Mouse (Mus musculus): ENCODE results near the gene Madcam1.

The Madcam1 gene

DNA sequence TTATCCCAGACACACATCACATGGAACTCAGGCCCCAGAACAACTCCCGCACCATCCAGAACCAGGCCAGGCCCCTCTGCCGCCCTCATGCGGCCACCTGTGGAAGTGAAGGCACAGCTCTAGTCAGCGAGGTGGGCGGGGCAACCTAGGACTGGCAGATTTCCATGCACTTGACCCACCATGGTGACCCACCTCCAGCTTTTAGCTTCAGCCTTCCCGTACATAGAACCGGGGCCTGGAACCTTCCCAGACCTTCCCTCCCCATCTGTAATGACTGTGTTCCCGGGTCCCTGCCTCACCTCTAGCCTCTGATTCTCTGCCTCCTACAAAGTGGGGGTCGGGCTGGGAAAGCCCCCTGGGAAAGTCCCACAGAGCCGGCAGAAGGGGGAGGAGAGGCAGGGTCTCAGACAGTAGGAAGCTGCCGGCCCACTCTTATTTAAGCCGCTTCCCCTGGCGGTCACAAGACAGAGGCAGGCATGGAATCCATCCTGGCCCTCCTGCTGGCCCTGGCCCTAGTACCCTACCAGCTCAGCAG lies at the start of gene Madcam1:
Gene Madcam1, plus strand, starts transcription at position 429 of the 535 bp plus-strand sequence.
- in situ Hi-C loops (cut with MboI; ENCODE audit: low sequenced_read_pairs) = no loop called here

GRCm38 (mm10) chr10:79615860-79616259 lies 48.5 kb upstream of the Madcam1 start:
- in situ Hi-C loops (cut with MboI; ENCODE audit: low sequenced_read_pairs) = no loop called here

DNA sequence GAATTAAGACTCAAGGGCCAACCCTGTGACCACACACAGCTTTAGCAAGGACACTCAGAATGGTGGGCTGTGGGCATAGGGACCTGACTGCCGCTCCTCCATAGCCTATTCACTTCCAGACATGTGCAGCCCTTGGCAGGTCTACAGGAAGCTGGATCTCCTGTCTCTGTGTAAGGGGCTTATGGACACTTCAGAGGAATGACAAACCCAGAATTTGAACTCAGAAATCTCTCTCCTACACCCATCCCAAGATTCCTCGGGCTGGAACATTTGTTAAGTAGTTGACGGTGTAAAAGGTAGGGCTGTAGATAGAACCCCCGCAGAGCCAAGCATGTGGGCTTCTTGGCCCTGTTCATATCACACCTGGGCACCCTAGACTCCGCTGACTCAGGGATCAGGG lies 48.0 kb upstream of the Madcam1 start:
- in situ Hi-C loops (cut with MboI; ENCODE audit: low sequenced_read_pairs) = no loop called here

- in situ Hi-C loops (cut with MboI; ENCODE audit: low sequenced_read_pairs) = no loop called here
Measured at GRCm38 (mm10) chr10:79623950-79624349, 40.4 kb upstream of the Madcam1 start.

GRCm38 (mm10) chr10:79625398-79625797 lies 39.0 kb upstream of the Madcam1 start:
- in situ Hi-C loops (cut with MboI; ENCODE audit: low sequenced_read_pairs) = no loop called here

GRCm38 (mm10) chr10:79626156-79626555 lies 38.2 kb upstream of the Madcam1 start:
- in situ Hi-C loops (cut with MboI; ENCODE audit: low sequenced_read_pairs) = no loop called here

DNA sequence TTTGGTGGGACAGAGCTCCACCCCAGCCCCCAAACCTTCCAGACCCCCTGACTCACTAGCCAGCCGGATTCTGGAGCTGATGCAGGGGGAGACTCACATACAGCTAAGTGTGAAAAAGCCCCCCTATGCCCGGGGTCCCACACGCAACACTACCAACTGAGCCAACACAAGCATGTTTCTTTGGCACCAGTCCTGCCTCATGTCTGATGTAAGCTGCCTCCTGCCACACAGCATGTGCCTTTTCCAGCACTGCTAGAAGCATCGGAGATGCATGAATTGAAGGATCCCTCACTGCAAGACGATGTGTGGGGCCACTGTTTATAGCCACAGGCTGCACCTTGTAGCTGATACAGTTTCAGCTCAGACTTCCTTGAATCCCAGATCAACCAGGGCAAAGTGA lies 36.0 kb upstream of the Madcam1 start:
- in situ Hi-C loops (cut with MboI; ENCODE audit: low sequenced_read_pairs) = no loop called here

- in situ Hi-C loops (cut with MboI; ENCODE audit: low sequenced_read_pairs) = no loop called here
Measured at GRCm38 (mm10) chr10:79631432-79631831, 32.9 kb upstream of the Madcam1 start.

DNA sequence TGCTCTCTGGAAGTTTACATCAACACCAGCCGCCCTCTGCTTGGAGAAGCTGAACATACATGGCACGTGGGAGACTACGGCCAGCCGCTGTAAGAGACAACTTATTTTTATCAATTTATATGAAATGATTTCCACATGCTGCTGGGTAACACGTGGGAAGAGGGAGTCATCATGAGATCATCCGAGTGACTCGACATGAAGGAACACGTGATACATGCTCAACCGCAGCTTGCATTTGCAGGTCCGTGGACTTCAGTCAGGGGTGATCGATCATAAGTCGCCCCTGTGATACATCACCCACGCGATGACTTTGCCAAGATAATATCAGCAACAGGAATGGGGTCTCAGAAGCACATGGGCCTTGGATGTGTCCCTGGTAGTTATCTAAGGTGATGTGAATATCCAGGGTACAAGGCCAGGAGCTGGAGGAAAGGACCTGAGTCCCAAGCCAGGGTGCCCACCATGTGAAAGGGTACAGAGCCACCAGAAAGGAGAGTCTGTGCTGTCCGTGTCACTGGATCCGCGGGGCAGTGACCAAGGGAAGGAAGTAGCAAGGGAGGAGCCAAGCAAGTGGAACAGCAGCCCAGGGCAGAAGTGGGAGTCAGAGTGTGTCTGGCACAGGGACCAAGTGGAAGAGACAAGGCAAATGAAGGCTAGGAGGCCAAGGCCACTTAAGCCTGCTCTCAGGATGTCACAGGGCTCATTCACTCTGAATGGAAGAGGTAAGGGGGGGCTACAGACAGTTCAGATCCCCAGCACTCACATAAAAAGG lies 31.2 kb upstream of the Madcam1 start:
- in situ Hi-C loops (cut with MboI; ENCODE audit: low sequenced_read_pairs) = no loop called here

- in situ Hi-C loops (cut with MboI; ENCODE audit: low sequenced_read_pairs) = no loop called here
Measured at GRCm38 (mm10) chr10:79636287-79636686, 28.1 kb upstream of the Madcam1 start.

DNA sequence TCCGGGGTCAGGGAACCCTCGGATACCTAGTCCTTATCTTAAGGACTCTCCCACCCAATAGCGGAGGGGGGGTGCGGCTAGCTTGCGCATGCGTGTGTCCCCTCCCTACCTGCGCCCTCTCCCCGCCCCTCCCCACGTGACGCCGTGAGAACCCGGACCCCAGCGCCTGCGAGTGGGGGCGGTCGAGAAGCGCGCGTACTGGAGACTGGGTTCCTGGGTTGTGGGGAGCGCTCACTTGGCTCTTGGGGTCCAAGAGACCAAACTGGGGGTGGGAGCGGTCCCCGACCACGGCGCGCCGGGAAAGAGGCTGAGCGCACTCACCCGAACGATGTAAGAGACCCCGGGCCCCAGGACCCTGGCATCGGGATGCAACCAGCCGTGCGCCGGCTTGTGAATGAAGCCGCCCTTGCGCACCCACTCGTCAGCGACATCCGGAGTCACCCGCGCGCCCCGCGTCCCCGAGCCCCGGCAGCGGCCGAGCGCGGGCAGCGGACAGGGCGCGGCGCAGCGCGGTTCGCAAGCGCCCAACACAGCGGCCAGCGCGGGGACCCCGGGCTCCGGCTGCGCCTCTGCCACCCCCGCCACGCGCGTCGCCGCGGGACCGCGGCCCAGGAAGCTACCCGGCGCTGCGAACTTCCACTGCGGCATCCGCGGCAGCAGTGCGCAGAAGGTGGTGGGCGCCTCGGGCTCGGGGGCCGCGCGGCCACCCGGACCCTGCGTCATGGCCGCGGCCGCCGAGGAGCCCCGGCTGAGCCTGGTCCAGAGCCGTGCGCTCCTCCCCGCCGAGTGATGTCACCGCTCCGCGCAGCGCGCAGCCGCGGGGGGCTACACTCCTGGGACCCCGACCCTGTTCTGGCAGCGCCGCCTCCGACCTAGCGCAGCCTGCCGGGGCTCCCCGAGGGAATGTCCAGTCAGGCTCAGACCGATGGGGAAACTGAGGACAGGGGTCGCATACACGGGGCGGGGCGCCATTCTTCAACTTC lies 26.9 kb upstream of the Madcam1 start, which contains the start of gene Shc2:
Gene Shc2, minus strand, starts transcription at position 791 of the 983 bp plus-strand sequence.
- in situ Hi-C loops (cut with MboI; ENCODE audit: low sequenced_read_pairs) = no loop called here

- in situ Hi-C loops (cut with MboI; ENCODE audit: low sequenced_read_pairs) = no loop called here
Measured at GRCm38 (mm10) chr10:79638486-79639204, 25.7 kb upstream of the Madcam1 start.

- in situ Hi-C loops (cut with MboI; ENCODE audit: low sequenced_read_pairs) = loop anchor here (10.0 kb wide), 1 partner anchor 51 kb away; no protein-coding TSS in a partner anchor
Measured at GRCm38 (mm10) chr10:79645711-79646110, 18.6 kb upstream of the Madcam1 start, which contains the start of gene Odf3l2. TSS of gene Odf3l2 (minus strand) at chr10:79645738.

DNA sequence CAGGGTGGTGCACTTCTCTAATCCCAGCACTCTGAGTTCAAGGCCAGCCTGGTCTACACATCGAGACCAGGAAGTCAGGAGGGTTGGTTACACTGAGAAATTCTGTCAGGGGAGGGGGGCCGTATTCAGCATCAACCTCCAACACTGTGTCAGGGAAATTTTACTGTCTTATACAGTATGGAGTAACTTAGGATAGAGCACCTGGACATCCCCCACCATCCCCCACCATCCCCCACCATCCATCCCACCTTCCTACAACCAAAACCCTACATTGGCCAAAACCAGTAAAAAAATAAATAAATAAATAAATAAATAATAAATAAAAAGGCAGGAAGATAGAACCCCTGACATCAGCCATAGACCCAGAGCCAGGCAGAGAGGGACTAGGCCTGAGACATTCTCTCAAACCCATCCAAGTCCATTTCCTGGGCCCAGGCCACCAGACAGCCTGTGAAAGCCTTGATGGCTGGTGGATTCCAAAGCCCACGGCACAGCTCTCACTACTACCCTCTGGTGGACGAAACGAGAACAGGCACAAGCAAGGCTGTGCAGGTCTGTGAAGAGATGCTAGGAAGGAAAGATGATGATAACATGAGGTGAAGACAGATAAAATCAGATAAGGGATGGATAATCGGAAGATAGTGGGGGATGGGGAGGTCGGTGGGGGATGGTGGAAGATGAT lies 15.1 kb upstream of the Madcam1 start:
- in situ Hi-C loops (cut with MboI; ENCODE audit: low sequenced_read_pairs) = loop anchor here (10.0 kb wide), 1 partner anchor 54 kb away; no protein-coding TSS in a partner anchor

- in situ Hi-C loops (cut with MboI; ENCODE audit: low sequenced_read_pairs) = no loop called here
Measured at GRCm38 (mm10) chr10:79652789-79653188, 11.6 kb upstream of the Madcam1 start.

- in situ Hi-C loops (cut with MboI; ENCODE audit: low sequenced_read_pairs) = no loop called here
Measured at GRCm38 (mm10) chr10:79654946-79655395, 9.4 kb upstream of the Madcam1 start.

- in situ Hi-C loops (cut with MboI; ENCODE audit: low sequenced_read_pairs) = no loop called here
Measured at GRCm38 (mm10) chr10:79658829-79659228, 5.5 kb upstream of the Madcam1 start.

GRCm38 (mm10) chr10:79660298-79660697 lies 4.1 kb upstream of the Madcam1 start:
- in situ Hi-C loops (cut with MboI; ENCODE audit: low sequenced_read_pairs) = no loop called here

GRCm38 (mm10) chr10:79661861-79662260 lies 2.5 kb upstream of the Madcam1 start:
- in situ Hi-C loops (cut with MboI; ENCODE audit: low sequenced_read_pairs) = no loop called here

- in situ Hi-C loops (cut with MboI; ENCODE audit: low sequenced_read_pairs) = no loop called here
Measured at GRCm38 (mm10) chr10:79665051-79665450, 692 bp downstream of the Madcam1 start.
